Mouse (Mus musculus): Measurements from ENCODE around the gene Senp2.

DNA sequence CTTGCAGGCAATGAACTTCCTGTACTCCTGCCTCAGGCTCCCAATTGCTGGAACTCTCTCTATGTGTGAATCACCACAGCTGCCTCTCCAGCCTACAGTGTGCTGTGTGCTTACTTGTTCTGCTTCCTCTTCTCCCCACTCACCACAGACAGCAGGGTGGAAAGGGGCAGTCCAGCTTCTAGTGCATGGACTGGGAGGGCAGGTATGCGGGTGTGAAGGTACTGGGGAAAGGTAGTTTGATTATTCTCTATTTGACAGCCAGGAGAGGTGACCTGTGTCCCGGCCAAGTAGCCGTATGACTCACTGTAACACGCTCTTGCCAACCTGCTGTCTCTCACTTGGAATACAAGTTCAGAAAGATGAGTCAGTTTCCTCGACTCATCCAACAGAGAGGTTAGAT, 11.2 kb upstream of the Senp2 start:
- TF ChIP-seq POLR2A (IDR thresholded peaks at IDR 0.05; ENCODE audit: insufficient read depth, low read depth, low read length) = no peak
- TF ChIP-seq EP300 (IDR thresholded peaks at IDR 0.05; ENCODE audit: insufficient read depth, low read depth, low read length) = no peak
- TF ChIP-seq CTCF (IDR thresholded peaks at IDR 0.05) = no peak

All from heart, adult 2 months (tissue).